Mouse (Mus musculus) retina, postnatal 1 day (tissue): Measurements from ENCODE around the gene Gtf2h2.
A peak's percentile ranks its signal among the peaks of the same experiment; 100 is the strongest.
"Not testable (repeated sequence)": the region's sequence is repeated elsewhere in the genome, so short reads cannot be mapped to it uniquely, and the experiment has no call there.

Source experiments
- DNase-seq: peaks from one replicate; pipeline ENCODE4 v3.0.0-alpha.2; 2012

The Gtf2h2 gene

DNA sequence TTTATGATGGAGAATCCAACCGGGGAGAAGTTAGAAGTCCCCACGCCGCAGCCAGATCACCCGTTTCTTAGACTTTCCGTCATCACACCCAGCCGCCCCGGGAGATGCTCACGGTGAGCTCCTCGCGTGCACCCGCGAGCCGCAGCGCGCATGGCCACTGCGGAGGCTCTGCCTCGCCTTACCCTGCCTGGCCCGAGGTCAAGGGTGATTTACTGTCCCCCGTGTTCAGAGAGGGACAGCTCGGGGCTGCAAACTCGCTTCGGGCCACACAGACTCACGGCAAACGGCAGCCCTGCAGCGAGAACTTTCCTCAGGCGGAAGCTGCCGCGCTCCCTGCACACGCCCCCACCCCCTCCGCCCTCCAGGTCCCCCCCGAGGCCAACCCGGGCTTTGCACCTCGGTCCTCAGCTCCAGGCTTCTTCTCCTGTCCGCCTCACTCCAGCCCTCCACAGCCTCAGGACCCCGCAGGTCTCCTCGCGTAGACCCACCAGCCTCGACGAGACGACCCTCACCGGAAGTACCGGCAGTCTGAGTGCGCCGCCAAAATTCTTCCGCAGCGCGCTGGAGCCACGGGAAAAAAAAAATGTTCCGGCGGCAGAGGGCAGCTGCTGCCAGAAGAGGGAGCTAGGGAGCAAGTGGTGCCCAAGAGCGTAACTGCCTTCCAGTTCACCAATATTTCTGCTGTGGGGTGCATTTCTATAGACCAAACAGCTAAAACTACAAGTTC is at the start of gene Gtf2h2:
Gtf2h2 (minus strand) TSS at position 519 of the 727 bp plus-strand sequence.
- peak; percentile 92 for DNase-seq

DNA sequence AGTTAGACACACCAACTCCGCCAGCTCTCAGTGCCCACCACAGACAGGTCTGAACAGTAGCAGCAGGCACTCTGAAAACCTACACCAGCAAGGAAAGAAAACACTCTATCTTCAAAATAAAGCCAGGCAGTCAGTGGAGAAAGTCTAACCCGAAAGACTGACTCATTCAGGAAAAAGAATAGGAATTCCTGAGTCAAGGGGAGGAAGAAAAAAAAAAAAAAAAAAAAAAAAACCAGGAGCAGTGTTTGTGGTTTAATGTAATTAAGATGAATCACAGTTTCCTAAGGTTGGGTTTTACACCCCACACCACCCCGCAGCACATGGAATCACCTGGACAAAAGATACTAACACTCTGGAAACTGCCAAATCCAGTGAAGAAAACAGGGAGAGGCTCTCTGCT is 43.8 kb upstream of the Gtf2h2 start:
- DNase-seq, result no peak

DNA sequence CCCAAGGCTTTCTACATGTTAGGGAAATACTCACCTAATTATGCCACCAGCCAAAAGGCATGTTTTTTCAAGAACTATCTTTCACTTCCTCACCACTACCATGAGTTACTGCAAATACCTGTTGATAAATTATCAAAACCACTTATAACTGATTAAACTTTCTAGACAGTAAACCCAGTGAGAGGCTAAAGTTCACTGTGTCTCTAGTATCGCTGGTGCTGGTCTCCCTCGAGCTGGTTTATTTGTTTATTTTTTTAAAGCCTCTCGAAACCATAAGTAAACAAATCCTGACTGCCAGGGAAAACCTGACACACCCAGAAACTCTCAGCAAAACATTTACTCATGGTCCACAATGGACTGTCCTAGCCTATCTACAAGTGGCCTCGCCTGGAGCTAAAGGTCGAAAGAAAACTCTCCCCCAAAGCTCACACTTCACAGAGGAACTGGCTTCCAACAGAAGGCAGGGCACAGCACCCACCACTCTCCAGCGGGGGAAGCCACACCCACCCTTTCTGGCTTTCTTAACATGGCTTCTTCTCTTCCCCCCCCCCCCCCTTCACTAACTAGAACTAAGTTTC is 40.5 kb upstream of the Gtf2h2 start:
- DNase-seq, result no peak

DNA sequence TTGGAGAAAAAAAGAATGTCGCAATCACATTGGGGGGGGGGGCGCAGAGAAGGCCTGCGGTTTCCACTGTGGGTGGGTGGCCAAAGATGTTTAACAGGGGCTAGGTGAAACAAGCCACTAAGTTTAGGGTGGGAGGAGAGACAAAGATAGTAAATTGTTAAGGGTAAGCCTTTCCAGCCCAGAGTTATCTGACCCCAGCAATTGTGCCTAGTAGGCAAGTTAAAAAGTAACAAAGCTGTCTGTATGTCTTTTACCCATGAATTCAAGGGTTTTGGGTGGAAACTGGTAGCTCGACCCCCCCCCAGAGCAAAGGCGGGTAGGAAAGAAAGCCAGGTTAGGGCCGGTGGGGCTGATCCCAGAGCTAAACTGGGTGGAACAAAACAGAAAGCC is 34.3 kb upstream of the Gtf2h2 start:
- DNase-seq, result no peak

DNA sequence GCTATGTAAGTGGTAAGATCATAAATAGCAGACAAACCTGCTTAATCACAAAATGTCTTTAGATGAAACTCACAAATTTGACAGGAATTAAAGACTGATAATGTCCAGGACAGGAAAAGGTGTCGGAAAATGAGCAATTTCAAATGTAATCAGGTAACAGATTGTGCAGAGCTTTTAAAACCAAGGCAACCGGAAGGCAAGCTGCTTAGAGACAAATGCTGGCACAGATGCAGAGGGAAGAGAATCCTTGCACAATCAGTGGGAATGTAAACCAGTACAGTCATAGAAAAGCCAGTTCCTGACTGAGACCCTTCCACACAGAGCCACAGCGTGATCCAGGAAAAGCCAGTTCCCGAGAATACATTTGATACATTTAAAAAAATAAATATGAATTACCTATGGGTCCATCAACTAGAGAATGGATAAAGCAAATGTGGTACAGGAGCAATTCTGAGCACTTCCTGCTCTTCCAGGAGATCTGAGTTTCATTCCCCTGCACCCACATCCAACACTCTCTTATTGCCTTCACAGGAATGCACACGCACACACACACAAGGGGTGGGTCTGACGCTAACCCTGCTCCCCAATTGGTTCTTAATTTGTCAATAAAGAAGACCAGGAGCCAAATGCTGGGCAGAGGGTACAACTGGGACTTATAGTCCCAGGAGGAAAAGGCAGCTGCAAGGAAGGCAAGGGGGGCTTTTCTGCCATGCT is 33.7 kb upstream of the Gtf2h2 start:
- no peak for DNase-seq

DNA sequence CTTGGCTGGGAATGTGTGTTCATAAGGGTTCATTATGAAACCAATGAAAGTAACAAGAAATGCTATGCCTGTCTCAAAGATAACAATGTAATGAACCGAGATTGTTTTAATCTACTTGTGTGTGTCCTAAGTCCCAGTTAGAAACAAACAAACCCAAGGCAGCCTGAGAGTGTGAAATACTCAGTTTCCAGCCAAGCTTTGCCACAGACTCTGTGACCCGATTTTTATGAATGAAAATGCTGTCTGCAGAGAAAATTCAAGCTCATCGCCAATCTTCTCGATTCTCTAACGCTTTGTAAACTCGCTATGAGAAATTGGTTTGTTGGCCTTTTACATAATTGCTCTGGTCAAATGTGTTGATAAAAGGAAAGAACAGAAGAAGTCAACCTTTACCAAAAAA is 32.5 kb upstream of the Gtf2h2 start:
- peak; percentile 40 for DNase-seq

DNA sequence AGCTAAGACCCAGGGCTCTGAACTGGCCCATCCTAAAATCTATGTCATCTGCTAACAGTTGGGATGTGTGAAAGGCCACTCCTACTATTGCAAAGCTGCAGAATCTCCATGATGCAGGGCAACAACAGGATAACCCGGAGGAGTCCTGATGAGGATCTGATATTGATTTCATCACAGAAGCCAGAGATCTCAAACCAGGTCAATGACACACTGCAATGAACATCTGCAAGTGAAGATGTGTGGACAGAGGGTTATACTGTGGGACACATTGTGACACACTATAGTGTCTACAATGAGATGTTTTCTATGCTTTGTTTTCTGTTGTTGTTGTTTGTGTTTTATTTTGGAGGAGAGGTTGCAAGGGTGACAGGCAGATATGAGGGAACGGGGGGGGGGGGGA is 31.3 kb upstream of the Gtf2h2 start:
- DNase-seq, result no peak

DNA sequence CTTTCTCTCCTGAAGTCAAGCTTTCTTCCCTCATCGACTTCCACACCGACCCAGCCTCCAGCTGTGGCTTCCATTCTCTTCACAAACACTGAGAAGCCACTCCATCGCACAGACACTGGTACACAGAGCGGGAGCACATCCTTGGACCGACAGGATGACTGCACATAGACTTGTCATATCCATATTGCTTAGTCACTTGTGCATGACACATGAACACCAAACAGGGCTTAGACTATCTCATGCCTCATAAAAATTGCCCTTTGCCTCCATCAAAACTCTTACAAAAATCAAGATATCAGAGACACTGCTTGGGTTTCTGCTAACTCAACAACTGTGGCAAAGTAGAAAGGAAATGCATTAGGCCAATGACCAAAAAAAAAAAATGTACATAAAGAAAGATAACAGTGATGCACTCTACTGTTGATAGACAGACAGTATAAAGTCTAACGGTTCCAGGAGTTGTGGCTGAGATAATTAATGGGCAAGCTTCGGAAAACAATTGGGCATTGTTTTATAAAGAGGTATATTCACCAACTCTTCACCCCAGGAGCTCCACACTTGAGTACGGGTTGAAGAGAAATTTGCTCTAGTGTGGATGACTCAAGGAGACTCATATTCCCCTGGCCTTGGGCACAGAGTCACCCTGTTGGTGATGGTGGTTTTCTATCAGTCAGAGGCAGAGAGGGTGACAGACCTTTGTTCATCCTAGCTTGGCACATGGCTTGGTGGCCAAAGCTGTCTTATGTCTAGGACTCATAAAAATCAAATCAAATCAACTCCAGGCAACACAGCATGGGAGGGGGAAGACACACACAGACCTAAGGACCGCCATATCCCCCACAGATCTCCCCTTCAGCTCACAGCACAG is 29.6 kb upstream of the Gtf2h2 start:
- DNase-seq, result no peak

DNA sequence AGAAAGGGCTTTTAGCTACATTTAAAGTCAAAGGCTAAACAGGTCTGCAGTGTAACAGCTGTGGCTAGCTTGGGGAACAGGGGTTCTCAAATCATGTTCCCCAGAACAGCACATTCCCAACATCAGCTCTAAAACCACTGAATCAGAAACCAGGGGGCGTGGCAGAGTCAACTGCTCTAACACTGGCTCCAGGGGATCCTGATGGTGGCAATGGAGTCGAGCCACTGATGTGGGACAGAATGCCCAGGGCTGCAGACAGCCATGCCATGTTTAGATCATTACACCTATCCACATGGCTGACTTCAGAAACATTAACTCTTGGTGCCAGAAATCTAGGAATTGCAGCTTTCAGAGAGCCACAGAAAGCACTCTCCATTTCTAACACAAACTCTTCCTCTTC is 26.8 kb upstream of the Gtf2h2 start:
- peak; percentile 32 for DNase-seq

DNA sequence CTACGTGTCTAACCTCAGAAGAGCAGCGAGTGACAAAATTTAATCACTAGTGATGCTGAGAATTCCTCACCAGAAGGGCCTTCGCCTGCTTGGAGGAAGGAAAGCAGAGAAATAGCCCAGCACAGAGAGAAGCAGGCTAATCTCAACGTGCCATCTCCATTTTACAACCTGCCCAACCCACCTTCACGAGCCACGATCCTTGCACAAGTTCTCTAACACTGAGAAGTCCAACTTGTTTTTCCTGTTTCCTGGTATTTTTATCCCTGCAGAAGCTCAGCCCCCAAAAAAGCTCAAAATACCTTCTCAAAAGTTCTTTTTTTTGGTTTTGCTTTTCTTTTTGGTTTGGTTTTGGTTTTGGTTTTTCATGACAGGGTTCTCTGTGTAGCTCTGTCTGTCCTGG is 25.8 kb upstream of the Gtf2h2 start:
- DNase-seq, result no peak

DNA sequence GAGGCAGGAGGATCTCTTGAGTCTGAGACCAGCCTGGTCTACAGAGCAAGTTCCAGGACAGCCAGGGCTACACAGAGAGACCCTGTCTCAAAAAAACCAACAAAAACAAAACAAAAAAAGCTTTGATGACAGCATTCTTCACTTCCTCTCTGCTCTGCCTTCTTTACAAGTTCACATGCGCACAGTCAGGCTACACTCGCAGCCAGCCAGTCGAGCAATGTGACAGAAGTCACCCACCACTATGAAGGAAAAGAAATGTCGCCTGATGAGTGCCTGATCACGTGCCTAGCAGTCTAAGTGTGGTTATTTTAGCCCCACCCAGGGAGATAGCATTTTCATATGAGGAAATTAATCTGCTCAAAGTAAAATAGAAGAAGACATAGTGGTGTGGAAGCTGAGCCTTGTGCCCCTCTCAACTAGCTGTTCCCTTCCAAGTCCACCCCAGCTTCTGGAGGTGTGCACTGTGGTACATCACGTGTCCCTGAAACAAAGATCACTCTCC is 25.3 kb upstream of the Gtf2h2 start:
- DNase-seq, result no peak

DNA sequence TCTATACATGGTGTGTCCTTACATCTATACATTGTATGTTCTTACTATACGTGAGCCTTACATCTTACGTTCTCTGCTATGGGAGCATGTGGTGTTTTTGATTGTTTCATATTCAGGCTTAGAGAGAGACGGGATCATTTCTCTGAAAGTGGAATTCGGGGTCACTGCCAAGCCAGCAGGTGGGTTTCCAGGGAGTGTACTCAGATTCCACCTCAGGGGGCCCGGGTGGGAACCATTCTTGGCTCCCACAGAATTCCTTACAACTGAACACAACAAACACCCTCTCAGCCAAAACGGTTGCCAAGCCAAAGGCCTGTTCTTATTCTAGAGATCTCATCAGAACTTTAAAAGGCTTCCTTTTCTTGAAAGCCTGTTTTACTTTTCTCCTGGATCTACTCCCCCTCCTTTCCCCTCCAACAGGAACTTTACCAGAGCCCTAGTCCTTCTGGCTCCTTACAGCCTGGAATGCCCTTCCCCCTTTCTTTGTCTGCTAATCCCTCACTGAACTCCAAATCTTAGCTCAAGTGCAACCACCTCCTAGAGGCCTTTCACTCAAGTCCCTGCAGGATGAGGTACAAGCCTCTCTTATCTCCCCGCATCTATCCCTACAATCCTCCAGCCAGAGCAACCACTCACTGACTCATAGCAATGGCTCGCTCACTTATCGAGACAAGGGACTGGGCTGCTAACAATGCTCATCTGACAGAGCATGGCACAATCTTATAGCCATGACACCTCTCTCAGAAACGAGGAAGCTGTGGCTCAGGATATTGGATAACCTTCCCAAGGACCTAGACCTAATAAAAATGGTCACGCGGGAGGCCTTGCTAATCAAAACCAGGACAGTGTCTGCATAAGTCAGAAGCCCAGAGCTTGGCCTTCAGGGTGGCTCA is 24.1 kb upstream of the Gtf2h2 start:
- DNase-seq, result no peak

DNA sequence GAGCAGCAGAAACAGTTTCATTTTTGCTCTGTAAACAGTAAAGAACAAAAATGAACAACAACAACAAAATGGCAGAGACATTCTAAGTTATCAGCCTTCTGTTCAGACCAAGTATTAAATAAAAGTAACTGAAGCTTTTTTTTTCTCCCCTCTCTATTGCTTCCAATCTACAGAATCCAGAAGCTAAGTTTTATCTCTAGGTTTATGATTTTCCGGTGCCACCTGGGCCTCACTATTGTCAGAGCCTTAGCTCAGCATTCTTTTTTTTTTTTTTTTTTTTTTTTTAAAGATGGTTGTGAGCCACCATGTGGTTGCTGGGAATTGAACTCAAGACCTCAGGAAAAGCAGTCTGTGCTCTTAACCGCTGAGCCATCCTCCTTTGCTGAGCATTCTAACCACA is 20.4 kb upstream of the Gtf2h2 start:
- no peak for DNase-seq

DNA sequence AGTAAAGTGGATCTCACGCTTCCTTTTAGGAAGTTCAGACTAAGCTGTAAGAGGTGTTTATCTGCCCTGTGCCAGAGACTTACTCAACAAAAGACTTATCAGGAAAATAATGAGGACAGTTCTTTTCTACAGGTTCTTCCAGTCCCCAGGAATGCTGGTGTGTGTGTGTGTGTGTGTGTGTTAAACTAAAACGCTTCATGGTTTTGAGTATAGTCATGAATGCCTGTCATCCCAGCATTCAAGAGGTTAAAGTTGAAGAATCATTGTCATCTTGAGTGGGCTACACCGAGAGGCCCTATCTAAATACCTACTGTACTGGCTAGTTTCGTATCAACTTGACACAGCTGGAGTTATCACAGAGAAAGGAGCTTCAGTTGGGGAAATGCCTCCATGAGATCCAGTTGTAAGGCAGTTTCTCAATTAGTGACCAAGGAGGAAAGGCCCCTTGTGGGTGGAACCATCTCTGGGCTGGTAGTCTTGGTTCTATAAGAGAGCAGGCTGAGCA is 19.5 kb upstream of the Gtf2h2 start:
- DNase-seq, result no peak

DNA sequence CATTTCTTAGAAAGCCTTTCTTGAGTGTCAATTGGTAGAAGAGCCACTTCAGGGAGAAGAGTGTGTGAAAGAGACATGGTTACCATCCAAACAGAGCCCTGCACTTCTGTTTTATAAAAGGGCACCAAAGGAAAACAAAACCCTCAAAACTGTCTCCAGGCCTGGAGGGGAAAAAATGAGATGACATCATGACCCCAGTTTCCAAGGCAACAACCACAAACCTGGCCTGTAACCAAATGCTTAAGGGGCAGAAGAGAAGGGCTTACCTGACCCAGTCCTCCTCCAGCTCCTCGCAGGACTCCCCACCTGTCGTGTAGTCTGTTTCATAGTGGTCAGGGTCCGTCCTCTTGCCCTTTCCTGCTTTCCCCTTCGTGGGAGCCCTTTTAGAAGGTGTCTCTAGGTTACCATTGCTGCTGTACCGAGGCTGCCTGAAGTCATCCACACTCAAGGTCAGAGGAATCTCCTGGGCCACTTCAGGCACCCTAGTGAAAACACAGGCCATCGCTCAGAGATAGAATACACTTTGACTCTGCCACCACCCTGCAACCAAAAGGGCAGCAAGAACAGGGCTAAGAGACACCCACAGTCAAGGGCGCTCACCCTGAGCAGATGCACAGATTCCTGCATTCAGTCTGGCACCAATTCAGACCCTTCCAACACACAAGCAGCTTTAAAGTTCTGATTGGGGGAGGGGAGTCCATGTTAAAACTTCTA is 18.9 kb upstream of the Gtf2h2 start:
- DNase-seq, result no peak

DNA sequence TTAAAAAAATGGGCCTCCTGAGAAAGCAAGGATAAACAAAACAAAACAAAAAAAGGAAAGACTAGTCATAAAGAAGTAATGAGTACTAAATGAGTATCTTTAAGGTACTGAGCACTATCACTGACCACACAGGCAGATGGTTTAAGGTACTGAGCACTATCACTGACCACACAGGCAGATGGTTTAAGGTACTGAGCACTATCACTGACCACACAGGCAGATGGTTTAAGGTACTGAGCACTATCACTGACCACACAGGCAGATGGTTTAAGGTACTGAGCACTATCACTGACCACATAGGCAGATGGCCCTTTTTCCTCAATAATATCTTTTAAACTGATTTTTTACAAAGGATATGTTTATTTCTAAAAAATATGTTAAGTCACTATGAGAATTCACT is 7.2 kb upstream of the Gtf2h2 start:
- not testable (repeated sequence) for DNase-seq

DNA sequence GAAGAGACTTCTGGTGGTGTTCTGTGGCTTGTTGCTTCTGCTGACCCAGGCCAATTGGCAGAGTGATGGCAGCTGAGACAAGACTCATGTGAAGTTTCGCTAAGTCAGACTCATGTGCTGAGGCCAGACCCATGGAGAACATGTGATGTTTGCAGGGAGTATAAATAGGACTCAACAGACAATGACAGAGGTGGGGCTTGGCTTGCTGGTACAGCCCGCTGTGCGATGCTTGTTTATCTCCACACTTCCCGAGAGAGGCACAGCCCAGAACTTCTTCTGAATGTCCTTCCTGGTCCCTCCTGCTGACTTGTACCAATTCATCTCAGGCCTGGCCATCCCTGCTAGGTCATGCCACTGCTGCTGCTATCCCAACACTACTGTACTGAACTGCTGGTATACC is 3.0 kb upstream of the Gtf2h2 start:
- no peak for DNase-seq

DNA sequence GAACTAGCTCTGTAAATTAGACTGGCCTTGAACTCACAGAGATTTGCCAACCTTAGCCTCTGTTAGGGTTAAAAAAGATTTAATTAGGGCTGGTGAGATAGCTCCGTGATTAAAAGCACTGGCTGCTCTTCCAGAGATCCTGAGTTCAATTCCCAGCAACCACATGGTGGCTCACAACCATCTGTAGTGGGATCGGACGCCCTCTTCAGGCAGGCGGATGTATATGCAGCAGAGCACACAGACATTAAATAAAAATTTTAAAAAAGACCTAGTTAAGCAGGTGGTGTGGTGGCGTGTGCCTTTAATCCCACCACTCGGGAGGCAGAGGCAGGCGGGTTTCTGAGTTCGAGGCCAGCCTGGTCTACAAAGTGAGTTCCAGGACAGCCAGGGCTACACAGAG is 2.0 kb upstream of the Gtf2h2 start:
- peak; percentile 2 for DNase-seq

DNA sequence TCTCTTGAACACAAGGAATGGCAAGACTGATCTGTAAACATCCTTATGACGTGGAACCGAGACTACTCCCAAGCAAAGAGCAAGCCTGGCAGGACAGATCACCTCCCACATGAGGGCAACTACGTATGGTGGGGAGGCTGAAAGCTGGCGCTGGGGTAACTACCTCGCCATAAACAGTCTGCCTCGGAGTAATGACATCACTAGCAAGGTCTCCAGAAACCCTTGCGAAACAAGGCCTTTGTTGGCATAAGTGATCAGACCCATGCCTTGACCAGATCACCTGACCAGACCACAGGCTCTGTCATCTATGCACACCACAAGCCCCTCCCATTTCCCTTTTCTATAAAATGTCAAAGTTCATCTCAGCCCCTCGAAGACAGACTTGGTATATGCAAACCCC is 934 bp upstream of the Gtf2h2 start:
- DNase-seq, result no peak

DNA sequence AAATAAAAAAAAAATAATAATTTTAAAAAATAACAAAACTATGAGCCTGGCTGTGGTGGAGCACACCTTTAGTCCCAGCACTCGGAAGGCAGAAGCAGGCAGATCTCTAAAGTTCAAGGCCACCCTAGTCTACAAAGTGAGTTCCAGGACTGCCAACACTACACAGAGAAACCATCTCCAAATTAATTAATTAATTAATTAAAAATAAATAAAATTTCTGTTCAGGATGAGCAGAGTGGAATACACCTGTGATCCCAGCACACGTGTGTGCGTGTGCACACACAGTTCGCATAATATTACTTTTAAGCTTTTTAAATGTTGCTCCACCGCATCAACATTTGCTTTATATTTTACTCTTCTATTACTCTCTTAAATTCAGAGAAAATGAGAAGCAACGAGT is 756 bp downstream of the Gtf2h2 start:
- no peak for DNase-seq

DNA sequence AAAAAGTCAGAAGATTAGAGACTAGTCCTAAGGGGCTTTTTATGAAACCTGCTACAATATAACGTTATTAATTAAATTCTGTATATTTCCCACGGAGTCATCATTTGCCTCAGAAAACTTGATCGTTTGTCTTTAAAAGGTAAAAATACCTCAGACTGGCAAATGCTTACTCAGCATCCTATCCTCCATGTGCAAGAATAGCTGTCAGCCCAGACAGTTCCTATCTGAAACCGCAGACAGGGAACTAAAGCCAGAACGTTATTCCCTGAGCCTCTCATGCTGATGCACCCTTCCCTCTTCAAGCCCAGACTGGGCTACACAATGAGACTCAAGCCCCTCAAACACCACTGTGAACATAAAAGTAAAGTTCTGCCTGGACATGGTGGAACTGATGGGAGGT is 2.0 kb downstream of the Gtf2h2 start:
- DNase-seq, result no peak
